Mouse (Mus musculus): ENCODE results near the gene Gm20390.

Gm20390 gene

GRCm38 (mm10) chr11:93967381-93967780, 712 bp downstream of the Gm20390 start:
- CTCF ChIA-PET = interaction anchor here (0.8 to 1.3 kb wide), 2 partner anchors 10 to 11 kb away, joined by 3 to 4 read pairs; partner anchors contain the start of gene Nme2

- CTCF ChIA-PET = no interaction called here
Measured at GRCm38 (mm10) chr11:93965391-93965790, 2.7 kb downstream of the Gm20390 start.

GRCm38 (mm10) chr11:93963013-93963412, 5.1 kb downstream of the Gm20390 start:
- CTCF ChIA-PET = no interaction called here

GRCm38 (mm10) chr11:93961482-93961881, 6.6 kb downstream of the Gm20390 start:
- CTCF ChIA-PET = no interaction called here

- CTCF ChIA-PET = interaction anchor here (1.2 kb wide), 1 partner anchor 10 kb away, joined by 3 read pairs; the partner anchor contains the start of genes Gm20390 and Nme1
Measured at GRCm38 (mm10) chr11:93957746-93958145, 10.3 kb downstream of the Gm20390 start.

GRCm38 (mm10) chr11:93957031-93957555, 11.0 kb downstream of the Gm20390 start:
- CTCF ChIA-PET = interaction anchor here (1.2 kb wide), 1 partner anchor 11 kb away, joined by 3 read pairs; the partner anchor contains the start of genes Gm20390 and Nme1

GRCm38 (mm10) chr11:93956159-93956558, 11.9 kb downstream of the Gm20390 start, which contains the start of gene Nme2:
TSS of gene Nme2 (minus strand) at chr11:93956259.
- CTCF ChIA-PET = interaction anchor here (0.7 kb wide), 1 partner anchor 12 kb away, joined by 4 read pairs; the partner anchor contains the start of gene Gm20390

- CTCF ChIA-PET = interaction anchor here (0.7 kb wide), 1 partner anchor 12 kb away, joined by 4 read pairs; the partner anchor contains the start of gene Gm20390
Measured at GRCm38 (mm10) chr11:93955256-93956150, 12.6 kb downstream of the Gm20390 start.

- CTCF ChIA-PET = no interaction called here
Measured at GRCm38 (mm10) chr11:93954738-93955255, 13.3 kb downstream of the Gm20390 start.

- CTCF ChIA-PET = no interaction called here
Measured at GRCm38 (mm10) chr11:93952376-93952775, 15.7 kb downstream of the Gm20390 start.

- CTCF ChIA-PET = no interaction called here
Measured at GRCm38 (mm10) chr11:93950045-93950444, 18.0 kb downstream of the Gm20390 start.

- CTCF ChIA-PET = no interaction called here
Measured at GRCm38 (mm10) chr11:93948887-93949567, 19.1 kb downstream of the Gm20390 start.

- CTCF ChIA-PET = no interaction called here
Measured at GRCm38 (mm10) chr11:93944986-93945385, 23.1 kb downstream of the Gm20390 start.

GRCm38 (mm10) chr11:93940906-93941305, 27.2 kb downstream of the Gm20390 start:
- CTCF ChIA-PET = no interaction called here

- CTCF ChIA-PET = interaction anchor here (1.0 kb wide), 1 partner anchor 15 kb away, joined by 4 read pairs; no protein-coding TSS in a partner anchor
Measured at GRCm38 (mm10) chr11:93929106-93929505, 39.0 kb downstream of the Gm20390 start.

- CTCF ChIA-PET = interaction anchor here (0.6 to 0.7 kb wide), 2 partner anchors 19 to 173 kb away, joined by 7 to 8 read pairs; no protein-coding TSS in a partner anchor
Measured at GRCm38 (mm10) chr11:93915019-93915418, 53.1 kb downstream of the Gm20390 start.

GRCm38 (mm10) chr11:93911603-93912002, 56.5 kb downstream of the Gm20390 start:
- CTCF ChIA-PET = interaction anchor here (0.5 kb wide), 1 partner anchor 394 kb away, joined by 3 read pairs; no protein-coding TSS in a partner anchor

GRCm38 (mm10) chr11:93908829-93909228, 59.3 kb downstream of the Gm20390 start:
- CTCF ChIA-PET = no interaction called here

GRCm38 (mm10) chr11:93907839-93908238, 60.3 kb downstream of the Gm20390 start:
- CTCF ChIA-PET = no interaction called here

GRCm38 (mm10) chr11:93906834-93907233, 61.3 kb downstream of the Gm20390 start:
- CTCF ChIA-PET = no interaction called here

Measured in spleen, embryonic (tissue).